Mouse (Mus musculus): ENCODE measurements around the gene Abca4.

Gene Abca4

DNA sequence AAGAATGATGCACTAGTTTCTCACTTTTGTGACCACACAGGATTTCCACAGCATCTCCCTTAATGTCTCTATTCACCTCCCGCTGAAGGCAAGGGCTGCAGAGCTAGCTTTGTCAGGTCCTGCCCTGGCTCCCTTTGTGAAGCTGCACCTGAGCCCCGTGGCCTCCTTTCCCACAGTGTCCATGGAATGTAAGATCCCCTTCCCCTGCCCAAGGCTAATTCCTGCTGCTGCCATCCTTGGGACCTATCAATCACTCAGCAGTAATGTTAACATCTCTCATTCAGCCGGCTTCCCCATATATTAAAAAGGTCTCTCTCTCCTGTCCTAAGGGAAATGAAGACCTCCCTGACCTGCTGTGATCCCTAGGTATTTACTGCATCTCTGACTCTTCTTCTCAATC lies 9.2 kb upstream of the Abca4 start:
- no peak for DNase-seq (ENCODE audit: low read depth, low spot score)
- Histone ChIP-seq H3K27me3 (ENCODE audit: control insufficient read depth, insufficient read depth, low read length, poor library complexity, severe bottlenecking) (no peaks in the 10 kb centered on the region), H3K36me3 (ENCODE audit: control insufficient read depth, insufficient read depth, low read length, poor library complexity, severe bottlenecking) (no peaks in the 10 kb centered on the region)

DNA sequence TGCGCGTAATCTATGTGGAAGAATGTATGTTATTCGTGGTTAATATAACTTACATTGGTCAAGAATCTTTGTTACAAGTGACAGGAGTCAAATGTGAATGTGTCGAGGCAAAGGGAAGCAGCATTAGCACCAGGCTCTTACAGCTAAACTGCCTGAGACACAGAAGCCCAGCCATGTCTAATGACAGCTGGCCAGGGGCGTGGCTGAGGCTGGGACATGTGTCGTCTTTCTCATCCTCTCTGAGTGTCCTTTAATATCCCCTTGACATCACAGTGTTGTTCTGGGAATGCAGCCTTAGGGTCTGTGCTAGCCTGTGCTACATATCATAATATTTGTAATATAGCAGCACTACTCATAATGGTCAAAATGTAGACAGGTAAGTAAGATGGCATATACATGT lies 3.7 kb upstream of the Abca4 start:
- DNase-seq (ENCODE audit: low read depth, low spot score): no peak
- no peaks in the 10 kb centered on the region for H3K36me3 ChIP-seq (ENCODE audit: control insufficient read depth, insufficient read depth, low read length, poor library complexity, severe bottlenecking)
- no peaks in the 10 kb centered on the region for H3K27me3 ChIP-seq (ENCODE audit: control insufficient read depth, insufficient read depth, low read length, poor library complexity, severe bottlenecking)

DNA sequence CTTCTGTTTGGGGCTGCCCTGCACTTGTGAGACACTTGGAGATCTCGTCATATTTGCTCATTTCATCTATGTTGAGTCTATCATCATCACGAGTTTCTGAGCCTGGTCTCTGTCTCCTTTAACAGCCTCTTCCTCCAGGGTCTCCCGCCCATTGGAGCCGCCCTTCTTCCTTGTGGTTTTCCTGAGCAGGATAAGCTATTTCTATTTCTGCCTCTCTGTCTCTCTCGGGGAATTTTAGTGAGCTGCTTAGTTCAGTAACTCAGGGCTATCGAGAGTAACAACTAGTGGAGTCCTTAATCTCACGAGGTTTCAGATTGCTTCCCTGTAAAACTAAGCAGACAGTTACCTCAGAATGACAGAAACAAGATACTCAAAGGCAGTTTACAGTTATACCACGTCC lies 1.1 kb upstream of the Abca4 start:
- Histone ChIP-seq H3K27me3 (ENCODE audit: control insufficient read depth, insufficient read depth, low read length, poor library complexity, severe bottlenecking) (no peaks in the 10 kb centered on the region), H3K36me3 (ENCODE audit: control insufficient read depth, insufficient read depth, low read length, poor library complexity, severe bottlenecking) (no peaks in the 10 kb centered on the region)
- DNase-seq (ENCODE audit: low read depth, low spot score): no peak

DNA sequence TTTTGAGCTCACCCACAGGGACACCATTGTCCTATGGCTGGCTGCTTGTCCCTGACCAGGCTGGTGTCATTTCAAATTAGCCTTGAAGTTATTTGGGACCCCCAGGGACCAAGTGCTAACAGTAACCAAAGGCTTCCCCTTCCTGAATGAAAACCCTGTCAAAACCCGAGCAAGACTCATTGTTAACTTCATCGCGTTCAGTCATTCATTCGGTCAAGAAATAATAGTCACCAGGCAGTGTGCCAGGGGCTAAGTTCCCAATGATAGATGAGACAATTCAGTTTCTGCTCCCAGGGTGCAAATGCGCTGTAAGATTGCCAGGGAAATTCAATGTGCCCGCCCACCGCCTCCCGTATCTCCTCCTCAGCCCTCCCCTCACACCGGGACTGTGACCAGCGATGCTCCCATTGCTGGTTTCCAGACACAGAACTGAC lies 2.0 kb downstream of the Abca4 start:
- Histone ChIP-seq H3K27me3 (ENCODE audit: control insufficient read depth, insufficient read depth, low read length, poor library complexity, severe bottlenecking) (no peaks in the 10 kb centered on the region), H3K36me3 (ENCODE audit: control insufficient read depth, insufficient read depth, low read length, poor library complexity, severe bottlenecking) (no peaks in the 10 kb centered on the region)
- no peak for DNase-seq (ENCODE audit: low read depth, low spot score)

DNA sequence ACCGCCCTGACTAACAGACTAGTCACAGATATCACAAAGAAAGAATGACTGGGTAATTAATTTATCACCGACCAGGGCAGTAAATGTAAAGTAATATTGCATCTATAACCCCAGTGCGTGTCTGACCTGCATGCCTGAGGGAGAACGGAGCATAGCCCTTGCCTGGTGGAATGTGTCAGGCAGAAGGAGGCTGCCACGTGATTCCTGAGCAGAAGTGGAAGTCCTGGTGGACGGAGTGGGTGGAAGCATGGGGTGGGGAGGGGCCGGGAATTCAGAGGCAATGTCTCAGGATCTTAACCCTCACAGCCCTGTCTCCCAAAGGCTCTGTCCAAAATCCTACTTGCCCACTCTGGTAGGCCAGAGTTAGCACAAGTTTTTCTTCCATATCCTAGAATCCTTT lies 3.2 kb downstream of the Abca4 start:
- DNase-seq (ENCODE audit: low read depth, low spot score): no peak
- Histone ChIP-seq H3K27me3 (ENCODE audit: control insufficient read depth, insufficient read depth, low read length, poor library complexity, severe bottlenecking) (no peaks in the 10 kb centered on the region), H3K36me3 (ENCODE audit: control insufficient read depth, insufficient read depth, low read length, poor library complexity, severe bottlenecking) (no peaks in the 10 kb centered on the region)

DNA sequence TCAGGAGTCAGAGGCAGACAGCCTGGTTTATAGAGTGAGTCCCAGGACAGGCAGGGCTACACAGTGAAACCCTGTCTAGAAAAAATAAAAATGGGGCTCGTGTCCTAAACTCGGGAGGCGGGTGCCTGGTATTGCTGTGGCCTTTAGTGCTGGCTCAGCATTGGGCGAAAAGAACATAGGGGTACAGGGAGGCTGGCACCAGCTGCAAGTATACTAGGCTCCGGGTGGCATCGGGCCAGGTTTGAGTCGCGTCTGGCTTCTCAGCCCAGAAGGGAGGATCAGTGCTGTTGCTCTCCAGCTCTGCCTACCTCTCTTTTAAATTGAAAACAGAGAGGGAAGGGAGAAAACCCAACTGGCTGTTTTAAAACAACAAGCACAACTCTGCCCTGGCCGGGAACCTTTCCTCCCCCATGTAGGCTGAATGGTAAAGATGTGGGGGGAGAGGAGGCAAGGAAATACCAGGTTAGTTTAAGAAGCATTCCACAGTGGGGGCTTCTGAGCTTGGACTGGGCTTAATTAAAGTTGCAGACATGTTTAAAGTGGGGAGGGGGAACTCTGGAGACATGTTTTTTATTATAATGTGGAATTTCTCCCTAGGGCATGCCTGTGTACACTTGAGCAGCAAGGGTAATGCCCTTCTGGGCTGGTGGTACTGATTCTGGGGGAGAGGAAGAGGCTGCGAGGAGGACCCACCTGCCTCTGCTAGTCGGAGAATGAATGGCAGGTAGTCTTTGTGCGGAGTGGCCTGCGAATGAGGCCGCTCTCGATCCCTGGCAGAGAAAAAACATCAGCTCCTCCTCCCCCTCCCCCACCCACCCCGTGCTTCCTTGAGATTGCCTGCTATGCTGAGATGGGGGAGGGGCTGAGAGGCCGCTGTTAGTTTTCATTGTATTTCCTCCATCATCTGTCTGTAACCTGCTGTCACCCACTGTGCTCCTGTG lies 3.9 kb downstream of the Abca4 start:
- DNase-seq (ENCODE audit: low read depth, low spot score): no peak
- H3K36me3 ChIP-seq (ENCODE audit: control insufficient read depth, insufficient read depth, low read length, poor library complexity, severe bottlenecking): no peaks in the 10 kb centered on the region
- no peaks in the 10 kb centered on the region for H3K27me3 ChIP-seq (ENCODE audit: control insufficient read depth, insufficient read depth, low read length, poor library complexity, severe bottlenecking)

DNA sequence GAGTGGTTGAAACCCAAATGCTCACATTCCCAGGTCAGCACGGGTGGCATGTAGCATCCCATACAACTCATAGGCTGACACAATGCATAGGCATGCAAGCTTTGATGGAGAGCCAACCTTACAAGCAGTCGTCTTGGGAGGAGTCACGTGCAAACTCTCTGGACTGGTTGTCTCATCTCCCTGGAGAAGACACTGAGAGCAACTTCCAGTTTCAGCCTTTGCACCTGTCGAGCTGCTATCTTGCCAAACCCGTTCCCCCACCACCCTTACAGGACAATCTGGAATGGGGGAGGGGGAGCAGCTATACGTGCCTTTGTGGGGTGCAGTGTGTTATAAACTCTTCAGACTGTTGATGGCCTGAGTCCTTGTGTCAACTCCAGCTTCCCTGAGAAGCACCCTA lies 4.9 kb downstream of the Abca4 start:
- no peak for DNase-seq (ENCODE audit: low read depth, low spot score)
- Histone ChIP-seq H3K36me3 (ENCODE audit: control insufficient read depth, insufficient read depth, low read length, poor library complexity, severe bottlenecking) (no peaks in the 10 kb centered on the region), H3K27me3 (ENCODE audit: control insufficient read depth, insufficient read depth, low read length, poor library complexity, severe bottlenecking) (no peaks in the 10 kb centered on the region)

DNA sequence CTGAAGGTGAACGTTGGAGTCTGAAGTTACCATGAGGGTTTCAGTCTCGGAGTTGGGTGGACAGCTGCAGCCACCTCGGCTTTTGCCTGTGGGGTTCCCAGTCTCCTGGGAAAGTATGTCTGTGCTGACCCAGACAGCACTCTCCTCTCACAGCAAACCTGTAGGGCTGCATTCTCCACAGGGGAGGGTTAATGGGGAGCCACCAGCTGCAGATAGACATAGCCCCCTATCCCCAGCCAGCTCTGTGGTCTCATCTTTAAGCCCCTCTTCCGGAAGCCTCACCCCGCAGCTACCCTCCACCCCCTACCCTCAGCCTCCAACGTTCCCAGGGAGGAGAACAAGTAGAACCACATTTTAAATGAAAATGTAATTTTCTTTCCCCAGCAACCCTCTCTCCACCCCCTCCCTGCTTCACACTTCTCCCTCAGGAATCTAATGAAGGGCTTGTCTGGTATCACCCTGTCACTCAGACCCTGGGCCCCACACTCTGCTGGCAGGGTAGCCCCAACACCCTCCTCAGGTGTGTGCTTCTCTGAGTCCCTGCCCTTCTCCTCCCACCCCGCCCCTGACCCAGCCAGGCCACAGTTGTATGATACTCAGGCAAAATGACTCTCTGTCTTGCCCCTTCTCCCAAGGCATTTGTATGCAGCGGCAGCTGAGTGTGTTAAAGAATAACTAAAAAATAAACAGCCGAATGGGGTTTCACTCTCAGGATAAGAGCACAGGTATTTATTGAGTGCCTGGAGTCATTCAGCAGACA lies 14.4 kb downstream of the Abca4 start:
- no peak for DNase-seq (ENCODE audit: low read depth, low spot score)
- no peaks in the 10 kb centered on the region; the same call in 1 of the 2 replicates for H3K27me3 ChIP-seq (ENCODE audit: control insufficient read depth, insufficient read depth, low read length, poor library complexity, severe bottlenecking)

DNA sequence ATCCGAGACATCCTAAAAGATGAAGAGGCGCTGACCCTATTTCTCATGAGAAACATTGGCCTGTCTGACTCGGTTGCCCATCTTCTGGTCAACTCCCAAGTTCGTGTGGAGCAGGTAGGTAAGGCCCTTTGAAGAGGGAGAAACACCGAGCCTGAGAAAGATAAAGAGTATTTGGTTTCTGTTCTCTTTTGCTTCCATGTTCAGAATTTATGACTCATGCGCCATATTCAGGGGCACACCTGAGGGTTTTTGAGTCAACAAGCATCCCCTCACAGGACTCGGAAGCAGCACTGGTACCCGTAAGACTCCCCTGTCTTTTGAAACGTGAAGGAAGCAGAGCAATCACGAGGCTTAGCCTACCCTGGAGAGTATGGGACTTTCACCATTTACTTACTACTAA lies 18.3 kb downstream of the Abca4 start:
- H3K36me3 ChIP-seq (ENCODE audit: control insufficient read depth, insufficient read depth, low read length, poor library complexity, severe bottlenecking): no peaks in the 10 kb centered on the region
- DNase-seq (ENCODE audit: low read depth, low spot score): no peak
- H3K27me3 ChIP-seq (ENCODE audit: control insufficient read depth, insufficient read depth, low read length, poor library complexity, severe bottlenecking): no peaks in the 10 kb centered on the region

More for the DNA sequence above, 14.4 kb downstream of the Abca4 start:
- no peaks in the 10 kb centered on the region for H3K36me3 ChIP-seq (ENCODE audit: control insufficient read depth, insufficient read depth, low read length, poor library complexity, severe bottlenecking)

DNA sequence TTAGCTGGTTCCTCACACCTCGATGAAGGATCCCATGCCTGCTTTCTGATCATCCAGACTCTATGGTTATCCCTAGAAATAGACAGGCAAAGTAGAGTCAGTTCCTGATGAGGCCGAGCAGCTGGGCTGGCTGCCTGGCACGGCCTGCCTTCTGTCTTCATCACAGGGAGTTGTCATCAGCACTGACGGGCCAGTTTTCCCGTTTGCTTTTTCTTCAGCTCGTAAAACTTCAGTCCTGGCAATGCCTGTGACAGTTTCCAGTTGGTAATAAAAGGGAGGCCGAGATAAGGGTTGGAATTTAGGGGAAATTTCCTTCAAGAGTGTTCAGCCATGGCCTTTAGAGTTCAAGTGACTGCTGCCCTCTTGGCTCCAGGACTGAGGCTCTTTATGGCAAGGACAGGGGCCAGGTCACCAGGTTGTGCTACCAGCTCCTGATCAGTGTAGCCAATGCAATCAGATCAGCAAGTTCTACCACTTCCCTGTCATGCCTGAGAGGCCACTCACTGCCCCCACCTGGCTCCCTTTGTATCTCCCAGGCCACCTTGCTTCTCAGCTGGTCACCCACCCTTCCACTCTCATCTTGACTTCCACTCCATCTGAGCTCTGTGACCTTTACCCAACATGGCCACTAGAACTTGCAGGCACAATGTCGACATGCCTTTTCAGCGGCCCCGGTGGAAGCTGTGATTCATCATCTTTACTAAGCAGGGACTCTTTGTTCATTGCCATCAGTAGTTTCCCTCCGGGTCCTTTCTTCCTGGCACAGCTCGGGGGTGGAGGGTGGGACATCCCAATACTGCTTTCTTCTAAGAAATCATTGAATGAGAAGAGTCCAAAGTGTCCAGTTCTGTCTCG lies 20.5 kb downstream of the Abca4 start:
- DNase-seq (ENCODE audit: low read depth, low spot score): no peak
- Histone ChIP-seq H3K36me3 (ENCODE audit: control insufficient read depth, insufficient read depth, low read length, poor library complexity, severe bottlenecking) (no peaks in the 10 kb centered on the region), H3K27me3 (ENCODE audit: control insufficient read depth, insufficient read depth, low read length, poor library complexity, severe bottlenecking) (no peaks in the 10 kb centered on the region)

DNA sequence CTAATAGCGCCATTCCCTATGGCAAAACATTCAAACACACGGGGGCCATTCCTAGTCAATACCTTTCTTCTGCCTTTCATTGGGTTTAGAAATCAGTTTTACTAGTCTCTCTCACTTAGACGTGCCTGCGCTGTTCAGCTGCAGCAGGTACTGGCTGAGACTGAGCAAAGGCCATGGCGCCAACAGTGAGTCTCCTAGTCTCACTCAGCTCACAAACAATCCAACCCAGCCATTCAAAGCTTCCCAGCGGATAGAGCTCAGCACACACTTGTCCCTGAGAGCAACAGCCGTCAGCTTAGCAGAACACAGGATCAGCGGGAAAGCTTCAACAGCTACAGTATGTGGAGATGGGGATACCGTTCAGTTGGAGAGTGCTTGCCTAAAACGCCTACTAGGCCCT lies 27.5 kb downstream of the Abca4 start:
- no peak for DNase-seq (ENCODE audit: low read depth, low spot score)
- Histone ChIP-seq H3K36me3 (ENCODE audit: control insufficient read depth, insufficient read depth, low read length, poor library complexity, severe bottlenecking) (no peaks in the 10 kb centered on the region), H3K27me3 (ENCODE audit: control insufficient read depth, insufficient read depth, low read length, poor library complexity, severe bottlenecking) (no peaks in the 10 kb centered on the region)

DNA sequence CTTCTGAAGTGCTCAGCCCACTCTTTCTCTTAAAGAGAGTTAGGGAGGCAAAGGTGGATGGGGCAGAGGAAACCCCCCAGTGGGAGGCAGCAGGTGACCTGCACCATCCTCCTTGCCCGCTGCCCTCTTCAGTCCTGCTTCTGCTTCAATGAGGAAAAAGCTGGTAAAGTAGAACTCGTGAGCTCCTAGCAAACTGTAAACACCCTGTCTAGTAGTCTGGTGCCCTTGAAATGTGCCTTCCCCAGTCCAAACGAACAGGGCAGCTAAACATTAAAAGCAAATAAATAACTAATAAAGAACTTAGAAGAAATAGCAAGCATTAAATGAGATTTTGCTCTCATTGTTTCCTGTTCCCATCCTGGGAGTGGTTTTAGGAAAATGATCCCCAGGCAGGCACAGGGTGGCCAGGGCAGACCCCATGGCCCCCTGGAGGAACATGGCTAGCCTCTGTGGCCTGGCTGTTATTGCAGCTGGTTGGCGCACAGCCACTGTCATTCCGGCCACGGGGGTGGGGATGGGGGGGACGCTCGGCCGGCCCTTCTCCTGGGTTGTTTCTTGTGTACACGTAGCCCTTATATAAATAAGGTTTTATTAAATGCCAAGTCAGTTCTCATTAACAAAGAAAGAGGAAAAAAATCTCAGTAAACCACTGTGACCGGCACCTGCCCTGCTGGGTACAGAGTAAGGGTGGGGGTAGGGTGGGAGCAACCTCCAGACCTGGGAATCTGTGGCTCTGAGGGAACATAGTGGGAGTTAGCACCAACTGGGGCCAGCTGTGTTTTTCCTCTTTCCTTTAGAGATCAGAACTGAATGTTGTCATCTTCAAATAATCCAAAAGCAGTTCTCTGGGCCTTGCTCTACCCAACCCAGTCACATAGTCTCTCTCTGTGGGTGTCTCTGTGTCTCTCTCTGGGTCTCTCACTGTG lies 28.7 kb downstream of the Abca4 start:
- no peak for DNase-seq (ENCODE audit: low read depth, low spot score)
- H3K36me3 ChIP-seq (ENCODE audit: control insufficient read depth, insufficient read depth, low read length, poor library complexity, severe bottlenecking): no peaks in the 10 kb centered on the region
- no peaks in the 10 kb centered on the region for H3K27me3 ChIP-seq (ENCODE audit: control insufficient read depth, insufficient read depth, low read length, poor library complexity, severe bottlenecking)

DNA sequence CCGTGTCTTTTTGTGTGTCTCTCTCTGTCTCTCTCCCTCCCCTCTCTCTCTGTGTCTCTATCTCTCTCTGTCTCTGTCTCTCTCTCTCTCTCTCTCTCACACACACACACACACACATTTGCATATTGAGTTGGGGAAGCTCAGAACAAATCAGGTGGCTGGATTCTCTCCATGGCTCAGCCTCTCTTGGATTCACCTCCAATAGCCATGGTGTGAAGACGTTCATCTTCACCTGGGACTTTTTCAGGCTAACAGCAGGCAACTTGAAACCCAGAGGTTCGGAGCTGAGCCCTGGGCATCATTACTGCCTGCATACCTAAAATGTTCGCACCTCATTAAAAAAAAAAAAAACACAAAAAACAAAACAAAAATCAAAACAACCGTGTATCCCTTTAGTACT lies 29.4 kb downstream of the Abca4 start:
- no peaks in the 10 kb centered on the region for H3K36me3 ChIP-seq (ENCODE audit: control insufficient read depth, insufficient read depth, low read length, poor library complexity, severe bottlenecking)
- no peak for DNase-seq (ENCODE audit: low read depth, low spot score)
- H3K27me3 ChIP-seq (ENCODE audit: control insufficient read depth, insufficient read depth, low read length, poor library complexity, severe bottlenecking): no peaks in the 10 kb centered on the region

DNA sequence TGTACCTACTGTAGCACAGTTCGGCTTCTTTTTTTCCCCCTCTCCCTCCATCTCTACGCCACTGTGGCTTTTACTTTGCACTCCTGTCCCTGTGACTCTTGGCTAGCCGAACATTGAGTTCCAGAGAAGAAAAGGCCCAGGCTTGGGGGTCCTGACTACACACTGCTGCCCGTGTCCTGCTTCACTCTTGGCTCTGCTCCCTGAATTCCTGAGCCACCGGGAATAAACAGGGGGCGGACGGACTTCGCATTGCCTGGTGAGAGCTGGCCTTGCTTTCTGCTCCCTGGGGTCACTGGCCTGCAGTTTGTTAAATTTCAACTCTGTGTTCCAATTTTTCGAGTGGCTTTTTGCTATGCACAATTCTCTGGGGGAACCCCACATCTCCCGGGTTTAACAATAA lies 30.1 kb downstream of the Abca4 start:
- DNase-seq (ENCODE audit: low read depth, low spot score): no peak
- Histone ChIP-seq H3K27me3 (ENCODE audit: control insufficient read depth, insufficient read depth, low read length, poor library complexity, severe bottlenecking) (no peaks in the 10 kb centered on the region), H3K36me3 (ENCODE audit: control insufficient read depth, insufficient read depth, low read length, poor library complexity, severe bottlenecking) (no peaks in the 10 kb centered on the region)

Measured in splenic B cell, adult 2 months (primary cell).